Mouse (Mus musculus): ENCODE results near the gene 6430548M08Rik. TPM values are rescaled to one million over a fixed set of nuclear protein-coding genes. Genes with fewer than 3 reads are reported as not detected.

Gene 6430548M08Rik
- total RNA-seq, 2 experiments from 2014 or later, result 13.8 to 15.9 TPM

- intact Hi-C loops (cut with DNase I), result no loop called here
- no peak for DNase-seq
Measured at GRCm38 (mm10) chr8:120138958-120139357, 25.0 kb downstream of the 6430548M08Rik start.

- DNase-seq, result no peak
- intact Hi-C loops (cut with DNase I), result no loop called here
Measured at GRCm38 (mm10) chr8:120140769-120141168, 26.8 kb downstream of the 6430548M08Rik start.

- intact Hi-C loops (cut with DNase I), result no loop called here
- no peak for DNase-seq
Measured at GRCm38 (mm10) chr8:120143911-120144651, 30.1 kb downstream of the 6430548M08Rik start.

GRCm38 (mm10) chr8:120144652-120145301 is 30.8 kb downstream of the 6430548M08Rik start:
- no peak for DNase-seq
- intact Hi-C loops (cut with DNase I), result no loop called here

GRCm38 (mm10) chr8:120146051-120146450 is 32.1 kb downstream of the 6430548M08Rik start:
- intact Hi-C loops (cut with DNase I), result no loop called here
- DNase-seq, result no peak

GRCm38 (mm10) chr8:120150028-120150427 is 36.1 kb downstream of the 6430548M08Rik start:
- intact Hi-C loops (cut with DNase I), result no loop called here
- DNase-seq, result no peak

- DNase-seq, result no peak
- intact Hi-C loops (cut with DNase I), result no loop called here
Measured at GRCm38 (mm10) chr8:120151151-120151550, 37.2 kb downstream of the 6430548M08Rik start.

GRCm38 (mm10) chr8:120152636-120153035 is 38.7 kb downstream of the 6430548M08Rik start:
- intact Hi-C loops (cut with DNase I), result no loop called here
- DNase-seq, result no peak

- intact Hi-C loops (cut with DNase I), result no loop called here
- no peak for DNase-seq
Measured at GRCm38 (mm10) chr8:120160366-120160765, 46.4 kb downstream of the 6430548M08Rik start.

GRCm38 (mm10) chr8:120161658-120162403 is 47.9 kb downstream of the 6430548M08Rik start:
- intact Hi-C loops (cut with DNase I), result no loop called here
- DNase-seq, result no peak

GRCm38 (mm10) chr8:120162404-120162752 is 48.4 kb downstream of the 6430548M08Rik start:
- DNase-seq, result no peak
- intact Hi-C loops (cut with DNase I), result no loop called here

- no peak for DNase-seq
- intact Hi-C loops (cut with DNase I), result no loop called here
Measured at GRCm38 (mm10) chr8:120163376-120163775, 49.4 kb downstream of the 6430548M08Rik start.

- no peak for DNase-seq
- intact Hi-C loops (cut with DNase I), result no loop called here
Measured at GRCm38 (mm10) chr8:120164026-120164425, 50.1 kb downstream of the 6430548M08Rik start.

- intact Hi-C loops (cut with DNase I), result no loop called here
- DNase-seq, result no peak
Measured at GRCm38 (mm10) chr8:120167136-120167535, 53.2 kb downstream of the 6430548M08Rik start.

- intact Hi-C loops (cut with DNase I), result no loop called here
- no peak for DNase-seq
Measured at GRCm38 (mm10) chr8:120167821-120168220, 53.9 kb downstream of the 6430548M08Rik start.

- intact Hi-C loops (cut with DNase I), result no loop called here
- no peak for DNase-seq
Measured at GRCm38 (mm10) chr8:120169119-120169518, 55.2 kb downstream of the 6430548M08Rik start.

- intact Hi-C loops (cut with DNase I), result loop anchor here (10.0 kb wide), 1 partner anchor 362 kb away; no protein-coding TSS in a partner anchor
- no peak for DNase-seq
Measured at GRCm38 (mm10) chr8:120173195-120173594, 59.2 kb downstream of the 6430548M08Rik start.

- DNase-seq, result no peak
- intact Hi-C loops (cut with DNase I), result loop anchor here (5.0 to 10.0 kb wide), 2 partner anchors 188 to 360 kb away; no protein-coding TSS in a partner anchor
Measured at GRCm38 (mm10) chr8:120174606-120175005, 60.7 kb downstream of the 6430548M08Rik start.

GRCm38 (mm10) chr8:120176605-120177004 is 62.7 kb downstream of the 6430548M08Rik start:
- DNase-seq, result no peak
- intact Hi-C loops (cut with DNase I), result loop anchor here (5.0 to 10.0 kb wide), 2 partner anchors 186 to 358 kb away; no protein-coding TSS in a partner anchor

- no peak for DNase-seq
- intact Hi-C loops (cut with DNase I), result loop anchor here (2.0 to 10.0 kb wide), 5 partner anchors 99 to 431 kb away; no protein-coding TSS in a partner anchor
Measured at GRCm38 (mm10) chr8:120177318-120178123, 63.6 kb downstream of the 6430548M08Rik start, which contains the start of gene Fam92b. Gene Fam92b, minus strand, starts transcription at chr8:120177466.
